Comparison of ENCODE assay signal across 8 mouse cellular contexts in the genomic region with DNA sequence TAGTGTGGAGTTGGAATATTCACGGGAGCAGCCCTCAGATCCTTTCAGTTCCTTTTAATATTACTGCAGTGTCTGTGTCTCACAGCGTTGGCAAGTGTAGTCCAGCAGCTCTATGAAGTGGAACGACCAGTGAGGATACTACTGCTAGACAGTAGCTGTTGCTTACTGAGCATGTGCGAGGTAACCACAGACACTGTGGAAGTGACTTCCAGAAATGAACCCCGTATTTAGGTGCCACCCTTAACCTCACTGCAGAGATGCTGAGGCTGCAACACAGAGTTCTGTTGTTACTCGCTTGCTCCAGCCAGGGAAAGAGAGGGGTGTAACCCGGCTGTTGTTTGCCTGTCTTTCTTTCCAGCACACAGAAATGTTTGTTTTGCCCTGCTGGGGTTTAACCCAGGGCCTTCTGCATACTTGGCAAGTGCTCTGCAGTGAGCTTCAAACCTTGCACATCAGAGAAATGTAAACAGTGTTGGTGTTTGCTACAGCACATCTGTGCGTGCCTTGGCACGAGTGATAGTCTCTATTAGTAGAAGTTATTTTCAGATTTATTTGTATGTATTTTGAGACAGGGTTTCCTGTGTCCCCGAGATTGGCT. TPM values are rescaled to one million over a fixed set of nuclear protein-coding genes. Genes with fewer than 3 reads are reported as not detected.
A peak's percentile ranks its signal among the peaks of the same experiment; 100 is the strongest.
DNase-seq lines count a peak whose midpoint lies in the region; ATAC-seq and TF ChIP-seq lines count a peak whose summit lies in the region.

TSS of gene Trmt13 (minus strand) at position 293 of the 598 bp plus-strand sequence.

- no peaks in the 10 kb centered on the region for H3K27me3 ChIP-seq in liver, adult 2 months (ENCODE audit: control insufficient read depth, insufficient read depth, low read length)
- H3K27me3 ChIP-seq in hindbrain, embryonic 14.5 days (ENCODE audit: control insufficient read depth, insufficient read depth, low read length): no peaks in the 10 kb centered on the region
- no peaks in the 10 kb centered on the region for H3K27me3 ChIP-seq in limb, embryonic 12.5 days
- H3K27me3 ChIP-seq in midbrain, embryonic 15.5 days (replicated peaks): no peaks in the 10 kb centered on the region

- 17% methylated on average over 10 of the region's 10 CpGs for WGBS in liver, adult 2 months
- WGBS in hindbrain, embryonic 14.5 days: 81% methylated on average over 10 of the region's 10 CpGs
- 86% methylated on average over 10 of the region's 10 CpGs for WGBS in limb, embryonic 12.5 days
- 83% methylated on average over 10 of the region's 10 CpGs for WGBS in midbrain, embryonic 15.5 days

- H3K4me1 ChIP-seq in liver, adult 2 months (ENCODE audit: control insufficient read depth, insufficient read depth, low read length): peaks cover 5% of the 10 kb centered on the region; the same call in 1 of the 2 replicates
- H3K4me1 ChIP-seq in hindbrain, embryonic 14.5 days (replicated peaks; ENCODE audit: control insufficient read depth, insufficient read depth, low read length): no peaks in the 10 kb centered on the region
- no peaks in the 10 kb centered on the region for H3K4me1 ChIP-seq in limb, embryonic 12.5 days (replicated peaks)
- no peaks in the 10 kb centered on the region for H3K4me1 ChIP-seq in midbrain, embryonic 15.5 days

- peak; percentile 99 for DNase-seq in liver, adult 2 months (ENCODE audit: extremely low read depth, low read depth, low spot score)
- no peak for DNase-seq in liver
- peak; percentile 37 for DNase-seq in brain, embryonic 14.5 days (ENCODE audit: low read depth)
- no peak for DNase-seq in hindbrain, embryonic 14.5 days (ENCODE audit: low spot score)
- DNase-seq in Muller cell, postnatal 12 days (ENCODE audit: inconsistent ontology term): no peak
- DNase-seq in kidney, postnatal 14 days: no peak

- H3K4me3 ChIP-seq in liver, adult 2 months (ENCODE audit: insufficient read depth, low read depth, low read length): no peak within 1 kb of the TSS
- H3K4me3 ChIP-seq in hindbrain, embryonic 14.5 days (replicated peaks; ENCODE audit: low read length): no peak within 1 kb of the TSS
- H3K4me3 ChIP-seq in limb, embryonic 12.5 days (replicated peaks): no peak within 1 kb of the TSS
- no peak within 1 kb of the TSS for H3K4me3 ChIP-seq in midbrain, embryonic 15.5 days

- ATAC-seq in hindbrain, embryonic 14.5 days (ENCODE audit: low FRiP score): no peak
- ATAC-seq in limb, embryonic 12.5 days (ENCODE audit: insufficient number of reproducible peaks, insufficient read depth, low FRiP score, low TSS enrichment, low read depth): no peak
- no peak for ATAC-seq in midbrain, embryonic 15.5 days (replicated peaks)

- TF ChIP-seq POLR2A in liver, adult 2 months (IDR thresholded peaks at IDR 0.05; ENCODE audit: extremely low read depth, insufficient read depth, low read length): no peak
- no peak for TF ChIP-seq POLR2A in brain, embryonic 14.5 days (IDR thresholded peaks at IDR 0.05; ENCODE audit: borderline replicate concordance, extremely low read depth, insufficient read depth, insufficient read length, poor library complexity, severe bottlenecking)

- no peak within 1 kb of the TSS for H3K4me2 ChIP-seq in hindbrain, embryonic 14.5 days (replicated peaks)
- H3K4me2 ChIP-seq in limb, embryonic 12.5 days: no peak within 1 kb of the TSS
- no peak within 1 kb of the TSS for H3K4me2 ChIP-seq in midbrain, embryonic 15.5 days

- H3K79me2 ChIP-seq in liver, adult 2 months (ENCODE audit: control insufficient read depth, insufficient read depth, low read length): no peaks in the 10 kb centered on the region

- H3K9me3 ChIP-seq in hindbrain, embryonic 14.5 days (ENCODE audit: control insufficient read depth, low read length): no peaks in the 10 kb centered on the region
- no peaks in the 10 kb centered on the region for H3K9me3 ChIP-seq in limb, embryonic 12.5 days
- H3K9me3 ChIP-seq in midbrain, embryonic 15.5 days: no peaks in the 10 kb centered on the region

- H3K27ac ChIP-seq in liver, adult 2 months (replicated peaks; ENCODE audit: insufficient read depth, low read depth, low read length): peak within 1 kb of the TSS; percentile 56
- no peak within 1 kb of the TSS for H3K27ac ChIP-seq in hindbrain, embryonic 14.5 days
- no peak within 1 kb of the TSS for H3K27ac ChIP-seq in limb, embryonic 12.5 days
- H3K27ac ChIP-seq in midbrain, embryonic 15.5 days: no peak within 1 kb of the TSS

- no peak within 1 kb of the TSS for H3K9ac ChIP-seq in liver, adult 2 months (ENCODE audit: low read depth, low read length)
- no peak within 1 kb of the TSS for H3K9ac ChIP-seq in hindbrain, embryonic 14.5 days
- H3K9ac ChIP-seq in limb, embryonic 12.5 days (replicated peaks): no peak within 1 kb of the TSS
- no peak within 1 kb of the TSS for H3K9ac ChIP-seq in midbrain, embryonic 15.5 days

- no peaks in the 10 kb centered on the region for H3K36me3 ChIP-seq in liver, adult 2 months (ENCODE audit: control insufficient read depth, insufficient read depth, low read length)
- H3K36me3 ChIP-seq in hindbrain, embryonic 14.5 days (replicated peaks; ENCODE audit: control insufficient read depth, insufficient read depth): peaks cover 68% of the 10 kb centered on the region
- H3K36me3 ChIP-seq in limb, embryonic 12.5 days: peaks cover 64% of the 10 kb centered on the region
- peaks cover 9% of the 10 kb centered on the region; the same call in 1 of the 2 replicates for H3K36me3 ChIP-seq in midbrain, embryonic 15.5 days (replicated peaks)

- TF ChIP-seq CTCF in liver, adult 2 months (IDR thresholded peaks at IDR 0.05; ENCODE audit: low read depth, low read length): no peak
- no peak for TF ChIP-seq CTCF in brain, embryonic 14.5 days (IDR thresholded peaks at IDR 0.05; ENCODE audit: borderline replicate concordance, extremely low read depth, insufficient read depth, insufficient read length)

RNA-seq across cellular contexts. Expression of gene Trmt13, which starts in this region (rescaled TPM):
- total RNA-seq in liver, adult 2 months (2014; rRNA removed): 6.4 and 7.0 TPM in 2 replicates
- 1.5 and 3.0 TPM in 2 replicates for polyA plus RNA-seq in liver, adult 2 months (2012; rRNA removed)
- 25.3 and 27.2 TPM in 2 replicates for polyA plus RNA-seq in brain, embryonic 14.5 days (2012; rRNA removed)
- 15.9 and 24.5 TPM in 2 replicates for polyA plus RNA-seq in hindbrain, embryonic 14.5 days (2014; fragmentation: Nextera tagmentation; extraction: Ambion mirVana)
- 34.1 and 38.8 TPM in 2 replicates for polyA plus RNA-seq in limb, embryonic 12.5 days (2016; fragmentation: Nextera tagmentation; extraction: Ambion mirVana)
- polyA plus RNA-seq in midbrain, embryonic 15.5 days (2015; fragmentation: Nextera tagmentation; extraction: Ambion mirVana): 23.9 and 31.3 TPM in 2 replicates

Comparison
In these comparisons a context has a peak if more than half of its experiments do, and no peak if none do; other contexts are left out.
1. DNase-seq: peak in liver, adult 2 months (single experiment) and brain, embryonic 14.5 days (single experiment); none in liver (single experiment), hindbrain, embryonic 14.5 days (single experiment), Muller cell, postnatal 12 days (single experiment) and kidney, postnatal 14 days (single experiment).